Mouse (Mus musculus) cerebellum, adult 9-11 months (tissue): ENCODE measurements around the gene Vps53.
"Not testable (repeated sequence)": the region's sequence is repeated elsewhere in the genome, so short reads cannot be mapped to it uniquely, and the experiment has no call there.

Source experiments
- DNase-seq: peaks from one replicate; pipeline ENCODE4 v3.0.0; 2022

Vps53 gene

DNA sequence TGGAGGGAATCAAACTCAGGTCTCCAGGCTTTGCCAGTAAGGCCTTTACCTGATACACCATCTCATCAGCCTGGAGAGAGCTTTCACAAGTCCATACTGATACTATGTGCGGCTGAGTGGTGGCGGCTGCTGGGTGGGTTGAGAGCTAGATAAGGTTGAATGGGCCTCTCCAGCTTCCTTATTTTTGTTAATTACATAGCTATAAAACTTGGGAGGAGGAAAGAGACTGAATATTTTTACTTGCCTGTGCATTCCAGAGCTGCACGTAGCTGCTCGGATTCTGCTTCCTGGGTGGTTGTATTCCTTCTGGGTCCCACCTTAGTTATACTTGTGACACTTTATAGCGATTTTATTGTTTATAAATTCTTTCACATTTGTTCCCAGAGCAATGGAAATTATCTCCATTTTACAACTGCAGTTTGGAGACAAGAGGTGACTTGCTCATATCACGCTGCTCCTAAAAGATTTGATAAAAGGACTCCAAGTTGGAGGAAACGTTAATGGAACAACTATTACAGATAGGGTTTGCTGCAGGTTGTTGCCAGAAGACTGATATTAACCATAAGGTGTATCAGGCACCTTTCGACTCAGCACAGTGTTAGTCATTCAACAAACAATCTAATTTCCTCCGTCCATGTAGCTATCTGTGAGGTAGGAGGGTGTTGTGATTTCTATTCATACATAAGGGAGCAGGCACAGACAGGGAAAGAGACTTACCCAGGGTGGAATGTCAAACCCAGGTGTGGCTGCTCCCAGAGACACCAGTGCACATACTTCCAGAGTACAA lies 168.4 kb downstream of the Vps53 start:
- DNase-seq = no peak

DNA sequence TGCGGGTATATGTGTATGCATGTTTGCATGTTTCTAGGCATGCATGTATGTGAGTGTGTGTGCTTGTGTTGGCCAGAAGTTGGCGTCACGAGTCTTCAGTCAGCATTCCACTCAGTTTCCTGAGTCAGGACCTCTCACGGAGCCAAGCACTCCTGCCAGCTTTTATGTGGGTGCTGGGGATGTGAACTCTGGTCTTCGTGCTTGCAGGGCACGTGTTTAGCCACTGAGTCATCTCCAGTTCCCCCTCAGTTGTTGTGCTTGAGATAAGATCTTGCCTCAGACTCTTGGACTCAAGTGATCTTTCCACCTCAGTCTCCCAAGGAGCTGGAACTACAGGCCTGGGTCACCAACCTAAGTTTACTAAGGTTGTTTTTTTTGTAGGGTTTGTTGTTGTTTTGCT lies 170.3 kb downstream of the Vps53 start:
- DNase-seq = no peak

- DNase-seq = no peak
These were observed 171.3 kb downstream of the Vps53 start for GRCm38 (mm10) chr11:76008162-76008561.

DNA sequence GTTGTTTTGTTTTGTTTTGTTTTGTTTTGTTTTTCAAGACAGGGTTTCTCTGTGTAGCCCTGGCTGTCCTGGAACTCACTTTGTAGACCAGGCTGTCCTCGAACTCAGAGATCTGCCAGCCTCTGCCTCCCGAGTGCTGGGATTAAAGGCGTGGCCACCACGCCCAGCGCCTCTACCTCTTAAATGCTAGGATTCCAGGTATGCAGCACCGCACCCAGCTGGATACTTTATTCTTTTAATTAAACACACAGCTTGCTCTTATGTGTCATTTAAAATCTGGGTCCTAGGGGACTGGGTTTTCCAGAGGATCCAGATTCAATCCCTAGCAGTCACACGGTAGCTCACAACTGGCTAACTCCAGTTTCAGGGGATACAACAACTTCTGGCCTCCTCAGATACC lies 175.2 kb downstream of the Vps53 start:
- not testable (repeated sequence) for DNase-seq

GRCm38 (mm10) chr11:76001237-76001878 lies 178.1 kb downstream of the Vps53 start:
- no peak for DNase-seq

DNA sequence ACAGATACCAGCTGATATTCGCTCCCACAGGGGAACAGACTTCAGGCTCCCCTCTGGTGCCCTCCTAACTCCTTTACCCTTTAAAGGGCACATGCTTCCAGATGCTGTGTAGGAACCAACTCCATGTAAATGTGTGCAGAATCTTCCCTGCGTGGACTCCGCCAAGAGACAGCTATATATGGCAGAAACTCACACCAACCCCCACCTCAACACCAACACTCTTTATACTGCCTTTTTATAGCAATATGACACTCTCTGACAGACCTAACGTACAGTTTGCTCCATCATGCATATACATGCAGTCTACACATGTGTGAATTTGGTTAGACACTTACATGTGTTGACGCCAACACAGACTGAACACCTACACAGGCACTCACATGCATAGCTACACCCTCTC lies 178.7 kb downstream of the Vps53 start:
- no peak for DNase-seq

- DNase-seq = peak; percentile 88
These were observed 179.8 kb downstream of the Vps53 start, which contains the start of gene 1700016K19Rik for GRCm38 (mm10) chr11:75999440-76000155. 1700016K19Rik (plus strand) TSS chr11:75999912.
